Mouse (Mus musculus) spleen, postnatal 4 days (tissue): Measurements from ENCODE around the gene Fgf10.

Experiments used
- DNase-seq, 2 experiments: peaks; one replicate each; pipeline ENCODE4 v3.0.0; 2022; ENCODE audit warnings: low spot score in 2 of 2

Gene Fgf10

GRCm38 (mm10) chr13:118669491-118669890 lies at the start of gene Fgf10:
TSS of gene Fgf10 (plus strand) at chr13:118669791.
- DNase-seq, result no peak

DNA sequence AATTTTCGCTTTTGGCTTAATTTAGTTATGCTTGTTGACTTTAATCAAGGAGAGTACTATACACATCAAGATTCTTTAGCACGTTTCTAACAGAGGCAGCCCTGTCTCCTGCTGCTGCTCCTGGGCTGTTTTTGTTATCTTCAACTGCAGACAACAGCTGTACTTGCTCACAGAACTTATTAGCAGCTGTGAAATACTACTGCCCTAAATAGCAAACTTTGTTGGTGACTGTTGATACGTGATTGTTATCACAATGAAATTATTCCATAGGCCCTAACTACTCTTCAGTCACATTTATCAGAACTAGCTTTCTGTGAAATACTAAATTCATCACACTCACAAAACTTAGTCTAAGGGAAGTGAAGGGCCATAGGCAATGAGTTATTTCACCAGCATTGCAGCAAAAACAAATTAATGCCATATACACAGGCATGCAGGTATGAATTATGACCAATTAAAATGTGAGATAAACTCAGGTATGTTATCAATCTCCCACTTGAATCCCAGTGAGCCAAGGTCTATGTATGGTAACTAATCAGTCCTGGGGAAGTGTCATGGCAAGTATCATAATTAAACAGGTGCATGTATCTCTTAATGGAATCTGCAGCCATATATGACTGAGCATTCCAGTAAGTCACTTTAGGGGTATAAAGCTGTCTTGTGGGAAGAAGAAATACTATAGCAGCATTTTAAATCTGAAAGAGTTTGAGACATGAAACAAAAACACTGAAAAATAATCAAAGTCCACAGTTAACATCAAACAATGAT lies 39.7 kb upstream of the Fgf10 start:
- DNase-seq, result no peak

- no peak for DNase-seq
Measured at GRCm38 (mm10) chr13:118631500-118631899, 38.1 kb upstream of the Fgf10 start.

DNA sequence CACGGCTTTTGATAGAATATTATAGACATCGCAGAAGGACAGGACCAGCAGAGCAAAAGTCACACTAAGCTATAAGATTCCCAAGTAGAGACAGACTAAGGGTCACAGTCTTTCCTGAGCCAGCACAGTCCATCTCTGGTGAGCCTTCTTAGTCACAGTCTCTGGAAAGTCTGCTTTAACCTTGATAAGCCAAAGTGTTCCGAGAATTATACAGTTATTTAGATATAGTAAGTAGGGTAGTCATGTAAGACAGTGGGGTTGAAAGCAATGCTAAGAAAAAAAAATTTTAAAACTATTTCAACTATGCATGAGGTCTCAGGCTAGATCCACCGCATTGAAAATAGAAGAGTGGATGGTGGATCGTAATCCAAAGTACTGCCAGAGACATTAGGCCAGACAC lies 33.5 kb upstream of the Fgf10 start:
- no peak for DNase-seq

GRCm38 (mm10) chr13:118642585-118642984 lies 27.0 kb upstream of the Fgf10 start:
- no peak for DNase-seq

DNA sequence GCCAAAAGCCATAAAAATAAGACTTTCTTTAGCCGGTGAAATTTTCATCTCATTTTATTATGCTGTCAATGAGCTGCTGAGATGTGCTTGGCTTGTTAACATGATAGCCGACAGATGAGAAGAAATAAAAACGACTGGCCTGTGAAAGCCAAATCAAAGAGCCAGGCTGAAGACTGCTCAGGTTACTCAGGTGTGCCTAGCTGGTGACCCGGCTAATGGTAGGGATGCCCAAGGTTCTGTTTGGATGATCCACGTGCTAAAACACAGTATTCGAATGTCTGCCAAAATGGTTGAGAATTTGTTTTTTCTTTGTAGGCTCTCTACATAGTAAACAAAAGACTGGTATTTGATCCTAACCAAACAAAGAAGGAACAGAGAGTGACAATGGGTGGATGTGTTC lies 26.5 kb upstream of the Fgf10 start:
- DNase-seq, result no peak

DNA sequence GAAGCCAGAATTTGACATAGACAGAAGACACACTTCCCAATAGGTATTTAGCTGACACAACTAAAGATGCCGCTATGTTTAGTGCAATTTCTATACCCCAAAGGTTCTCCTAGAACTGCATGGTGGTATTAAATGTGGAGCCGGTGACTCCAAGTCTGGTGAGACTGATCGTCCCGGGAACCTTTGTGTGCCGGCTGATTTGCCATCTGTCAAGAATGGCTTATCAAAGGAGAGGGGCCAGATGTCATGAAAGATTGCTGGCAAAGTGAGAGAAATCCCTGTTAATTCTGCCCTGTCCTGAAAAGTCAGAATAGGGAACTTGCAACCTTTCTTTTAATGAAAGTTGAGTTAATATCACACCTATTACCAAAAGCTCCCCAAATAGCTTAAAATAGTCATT lies 12.6 kb upstream of the Fgf10 start:
- DNase-seq, result no peak

DNA sequence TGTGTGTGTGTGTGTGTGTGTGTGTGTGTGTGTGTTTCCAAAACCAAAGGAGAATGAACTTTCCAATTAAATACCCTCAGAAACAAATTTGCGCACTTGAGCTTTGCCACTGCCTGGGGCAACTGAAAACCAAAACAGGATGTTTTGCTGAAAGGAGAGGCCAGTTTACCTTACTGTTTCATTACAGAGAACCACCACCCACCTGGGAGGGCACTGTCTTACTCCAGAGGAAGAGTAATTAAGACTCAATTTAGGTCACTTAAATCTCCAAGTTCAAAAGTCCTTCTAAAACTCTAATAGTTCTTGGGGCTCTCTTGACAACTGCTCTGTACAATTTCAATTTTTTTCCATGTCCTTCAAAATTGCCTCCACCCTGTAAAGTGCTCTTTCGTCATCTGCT lies 11.6 kb upstream of the Fgf10 start:
- DNase-seq, result no peak

- DNase-seq, result no peak
Measured at GRCm38 (mm10) chr13:118658608-118659326, 10.8 kb upstream of the Fgf10 start.

DNA sequence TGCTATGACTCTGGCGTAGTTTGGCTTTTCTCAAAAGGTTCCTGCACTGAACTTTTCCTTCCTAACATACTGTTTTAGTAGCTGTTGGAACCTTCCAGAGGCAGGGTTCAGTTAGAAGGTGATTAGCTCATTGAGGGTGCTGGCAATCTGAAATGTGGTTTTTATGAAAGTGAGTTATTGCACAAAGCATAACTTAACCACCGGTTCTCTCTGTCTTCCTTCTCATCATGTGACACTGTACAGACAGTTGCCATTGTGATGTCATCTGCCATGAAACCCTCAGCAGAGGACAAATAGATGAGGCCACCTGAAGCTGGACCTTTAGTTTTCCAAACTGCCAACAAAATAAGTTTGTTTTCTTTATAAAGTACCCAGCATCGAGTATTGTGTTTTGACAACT lies 7.9 kb upstream of the Fgf10 start:
- DNase-seq, result no peak

GRCm38 (mm10) chr13:118664901-118665300 lies 4.7 kb upstream of the Fgf10 start:
- no peak for DNase-seq

DNA sequence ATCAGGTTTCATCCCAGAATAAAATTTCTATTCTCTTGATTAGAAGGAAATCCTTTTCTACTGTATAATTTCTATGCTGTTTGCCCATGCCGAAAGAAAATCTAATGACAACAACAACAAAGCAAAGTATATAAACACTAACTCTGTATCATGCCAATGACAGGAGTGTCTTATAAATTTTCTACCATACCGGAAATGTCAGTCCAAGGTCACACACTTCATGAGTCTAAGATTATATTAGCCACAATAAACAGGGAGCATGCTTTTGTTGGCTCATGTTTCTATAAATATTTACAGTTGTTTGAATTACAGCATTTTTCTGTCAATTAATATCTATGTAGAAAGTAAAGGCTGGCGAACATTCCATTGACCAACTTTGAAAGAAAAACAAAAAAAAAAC lies 9.6 kb downstream of the Fgf10 start:
- no peak for DNase-seq

DNA sequence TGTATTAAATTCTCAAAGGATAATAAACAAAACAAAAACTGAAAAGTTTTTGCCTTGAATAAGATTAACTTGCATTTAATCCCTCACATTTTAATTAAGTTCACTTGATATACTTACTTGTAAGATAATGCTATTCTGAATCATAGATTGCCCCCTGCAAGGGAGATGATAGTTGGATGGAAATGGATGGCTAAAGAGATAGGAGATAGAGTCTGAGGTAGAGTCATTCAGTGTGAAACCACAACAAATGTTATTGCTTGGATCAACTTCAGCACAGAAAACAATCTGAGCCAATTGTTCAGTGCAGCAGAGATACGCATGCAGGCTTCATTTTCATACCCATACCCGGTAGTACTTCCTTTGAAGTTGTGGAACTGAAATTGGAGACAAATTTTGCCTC lies 23.5 kb downstream of the Fgf10 start:
- no peak for DNase-seq

DNA sequence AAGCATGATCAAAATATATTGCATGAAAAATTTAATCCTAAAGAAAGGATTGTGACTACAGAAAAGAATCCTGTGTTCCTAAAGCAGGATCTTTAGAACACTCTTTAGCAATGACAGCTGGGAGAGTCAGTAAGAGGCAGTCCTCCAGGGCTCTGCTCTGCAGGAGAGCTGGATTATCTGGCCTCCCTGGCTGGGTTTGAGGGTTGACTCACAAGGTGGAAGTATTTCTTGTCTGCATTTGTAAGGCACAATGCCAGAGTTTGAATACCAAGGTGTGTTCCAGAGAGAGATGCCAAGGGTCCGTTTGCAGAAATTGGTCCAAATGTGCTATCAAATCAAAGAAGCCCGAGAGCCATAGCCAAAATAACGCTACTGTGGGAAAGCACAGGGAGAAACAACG lies 25.5 kb downstream of the Fgf10 start:
- no peak for DNase-seq

- DNase-seq, result no peak
Measured at GRCm38 (mm10) chr13:118703727-118704126, 34.1 kb downstream of the Fgf10 start.

DNA sequence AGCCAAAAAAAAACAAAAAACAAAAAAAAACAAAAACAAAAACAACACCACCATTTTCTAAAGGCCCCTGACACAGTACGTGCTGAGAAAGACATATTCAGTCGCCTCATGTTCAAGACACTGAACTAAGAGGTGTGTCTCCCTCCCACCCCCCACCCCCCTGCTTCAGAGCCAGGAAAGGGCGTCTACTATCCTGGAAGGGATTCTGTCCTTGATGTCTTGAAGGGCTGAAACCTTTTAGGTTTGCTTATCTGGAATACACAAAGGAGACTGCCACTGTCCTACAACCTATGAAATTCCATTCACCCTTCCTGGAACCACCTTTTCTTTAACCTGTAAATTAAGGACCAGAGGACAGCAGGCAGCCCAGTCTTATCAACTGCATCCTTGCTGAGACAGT lies 36.1 kb downstream of the Fgf10 start:
- DNase-seq, result no peak

- no peak for DNase-seq
Measured at GRCm38 (mm10) chr13:118709912-118710311, 40.3 kb downstream of the Fgf10 start.

GRCm38 (mm10) chr13:118713626-118714150 lies 44.1 kb downstream of the Fgf10 start:
- no peak for DNase-seq

- no peak for DNase-seq
Measured at GRCm38 (mm10) chr13:118714284-118715065, 44.9 kb downstream of the Fgf10 start.

- DNase-seq, result no peak
Measured at GRCm38 (mm10) chr13:118715066-118716018, 45.8 kb downstream of the Fgf10 start.

DNA sequence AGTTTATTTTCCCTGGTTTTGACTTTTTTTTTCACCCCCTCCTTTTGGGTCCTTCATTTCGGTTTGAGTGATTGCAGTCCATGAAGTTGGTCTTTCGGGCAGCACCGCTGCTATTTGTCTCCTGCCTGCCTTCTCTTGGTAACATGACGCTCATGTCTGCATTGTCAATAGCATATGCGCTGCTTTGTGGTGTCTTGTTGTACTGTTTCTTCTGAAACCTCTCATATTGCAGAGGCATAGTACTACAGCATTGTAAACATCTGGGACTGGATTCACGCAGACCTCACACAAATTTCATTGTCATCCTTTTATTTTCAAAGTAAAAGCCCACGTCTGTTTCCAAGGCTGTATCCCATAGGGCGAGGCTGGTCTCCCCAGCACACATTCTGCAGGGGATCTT lies 46.7 kb downstream of the Fgf10 start:
- DNase-seq, result no peak
